Mouse (Mus musculus): ENCODE results near the gene Dph5.

DNA sequence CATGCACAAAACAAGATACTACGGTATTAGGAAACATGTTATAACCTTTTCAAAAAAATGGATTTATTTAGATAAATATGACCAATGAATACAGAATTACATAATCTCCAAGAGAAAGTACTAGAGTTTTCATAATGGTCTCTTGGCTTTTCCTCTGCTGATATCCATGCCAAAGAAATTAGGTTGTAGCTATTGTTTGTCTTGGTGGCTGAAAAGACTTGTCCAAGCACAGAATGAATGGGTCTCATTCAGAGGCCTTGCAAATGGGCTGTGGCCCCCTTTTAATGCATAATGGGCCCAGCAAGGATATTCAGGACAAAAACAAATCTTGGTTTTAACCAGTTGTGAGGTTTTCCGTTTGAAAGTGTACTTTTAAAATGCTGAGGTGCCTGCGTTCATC is 43.1 kb upstream of the Dph5 start:
- TF ChIP-seq ZNF384 (IDR thresholded peaks at IDR 0.05; ENCODE audit: low read depth, low read length) (no peak), EP300 (IDR thresholded peaks at IDR 0.05; ENCODE audit: low read length) (no peak), ETS1 (conservative IDR thresholded peaks at IDR 0.05; ENCODE audit: low read depth, low read length) (no peak), POLR2AphosphoS2 (IDR thresholded peaks at IDR 0.05; ENCODE audit: low read depth, low read length) (no peak), MXI1 (IDR thresholded peaks at IDR 0.05; ENCODE audit: low read depth, low read length) (no peak), CTCF (conservative IDR thresholded peaks at IDR 0.05 in 1 of 2, IDR thresholded peaks at IDR 0.05 in 1 of 2; ENCODE audit: low read depth in 2 of 2, low read length in 2 of 2) (no peak), UBTF (IDR thresholded peaks at IDR 0.05; ENCODE audit: low read depth, low read length) (no peak), NELFE (IDR thresholded peaks at IDR 0.05; ENCODE audit: low read depth, low read length) (no peak), POLR2A (IDR thresholded peaks at IDR 0.05; ENCODE audit: low read depth, low read length) (no peak), MAZ (IDR thresholded peaks at IDR 0.05; ENCODE audit: low read depth, low read length) (no peak), SIN3A (IDR thresholded peaks at IDR 0.05; ENCODE audit: low read length) (no peak), USF1 (IDR thresholded peaks at IDR 0.05; ENCODE audit: low read depth, low read length) (no peak), TBP (conservative IDR thresholded peaks at IDR 0.05; ENCODE audit: low read depth, low read length) (no peak)
